Mouse (Mus musculus): ENCODE results near the gene Myh14. TPM values are rescaled to one million over a fixed set of nuclear protein-coding genes. Genes with fewer than 3 reads are reported as not detected.

Myh14 gene
- polyA plus RNA-seq, 1 experiment, result not detected

DNA sequence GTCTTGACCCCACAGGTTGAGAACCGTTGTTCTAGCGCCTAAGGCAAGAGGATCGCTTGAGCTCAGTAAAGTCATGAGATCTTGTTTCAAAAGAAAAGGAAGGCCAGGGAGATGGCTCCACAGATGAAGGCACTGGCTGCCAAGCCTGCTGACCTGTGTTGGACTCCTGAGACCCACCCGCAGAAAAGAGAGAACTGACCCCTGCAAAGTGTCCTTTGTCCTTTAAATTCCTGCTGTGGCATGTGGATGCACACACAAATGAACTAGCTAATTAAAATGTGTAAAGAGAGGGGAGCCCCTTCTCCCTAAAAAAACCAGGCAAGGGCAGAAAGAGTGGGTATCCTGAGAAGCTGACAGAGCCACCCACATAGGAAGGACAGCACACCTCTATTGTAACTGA, 98.8 kb downstream of the Myh14 start:
- Histone ChIP-seq H3K27ac (ENCODE audit: insufficient read depth, low read depth, low read length) (no peak overlapping the region), H3K4me3 (ENCODE audit: insufficient read depth, low read length) (no peak overlapping the region), H3K4me1 (ENCODE audit: control insufficient read depth, insufficient read depth, low read length) (peaks cover 17% of the 10 kb centered on the region)
- TF ChIP-seq POLR2A (IDR thresholded peaks at IDR 0.05; ENCODE audit: borderline replicate concordance, low read depth, low read length) (no peak), CTCF (IDR thresholded peaks at IDR 0.05; ENCODE audit: low read depth, low read length) (no peak)

DNA sequence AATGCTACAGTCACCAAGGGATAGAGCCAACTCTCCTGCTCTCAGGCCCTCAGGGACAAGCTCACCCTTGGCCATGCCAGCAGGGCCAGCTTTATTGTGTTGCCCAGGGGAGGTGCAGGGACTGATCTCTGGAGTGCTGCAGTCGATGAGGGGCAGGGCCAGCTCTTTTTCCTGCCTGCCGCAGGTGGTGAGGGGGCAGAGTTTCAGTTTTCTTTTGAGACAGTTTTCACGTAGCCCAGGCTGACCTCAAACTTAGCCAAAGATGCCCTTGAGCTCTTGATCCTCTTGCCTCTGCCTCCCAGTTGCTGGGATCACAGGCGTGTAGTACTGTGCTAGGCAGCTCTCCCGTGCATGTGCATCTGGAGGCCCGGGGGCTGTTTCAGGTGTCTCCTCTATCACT, 99.7 kb downstream of the Myh14 start:
- no peak overlapping the region for H3K27ac ChIP-seq (ENCODE audit: insufficient read depth, low read depth, low read length)
- no peak for TF ChIP-seq CTCF (IDR thresholded peaks at IDR 0.05; ENCODE audit: low read depth, low read length)
- TF ChIP-seq POLR2A (IDR thresholded peaks at IDR 0.05; ENCODE audit: borderline replicate concordance, low read depth, low read length), result no peak
- no peak overlapping the region for H3K4me3 ChIP-seq (ENCODE audit: insufficient read depth, low read length)
- H3K4me1 ChIP-seq (ENCODE audit: control insufficient read depth, insufficient read depth, low read length), result peaks cover 17% of the 10 kb centered on the region

DNA sequence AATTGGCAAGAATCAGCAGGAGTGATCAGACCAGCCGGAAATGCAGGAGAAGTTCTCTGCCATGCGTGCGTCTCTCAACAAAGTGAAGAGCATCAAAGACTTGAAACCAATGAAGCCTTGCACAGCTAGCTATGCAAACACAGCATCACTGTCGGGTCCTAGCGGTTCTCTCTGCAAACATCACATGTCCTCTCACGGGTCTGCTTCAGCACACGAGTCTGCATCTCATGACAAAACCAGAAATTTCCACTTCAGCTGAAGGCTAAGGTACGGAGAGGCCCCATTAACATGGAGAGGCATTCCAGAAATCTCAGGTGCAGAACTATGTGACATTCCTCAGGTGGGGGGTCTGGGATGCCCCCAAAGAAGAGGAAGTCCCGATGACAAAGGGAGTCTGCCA, 101.8 kb downstream of the Myh14 start:
- H3K4me1 ChIP-seq (ENCODE audit: control insufficient read depth, insufficient read depth, low read length), result peaks cover 20% of the 10 kb centered on the region
- TF ChIP-seq POLR2A (IDR thresholded peaks at IDR 0.05; ENCODE audit: borderline replicate concordance, low read depth, low read length) (no peak), CTCF (IDR thresholded peaks at IDR 0.05; ENCODE audit: low read depth, low read length) (no peak)
- H3K27ac ChIP-seq (ENCODE audit: insufficient read depth, low read depth, low read length), result no peak overlapping the region
- no peak overlapping the region for H3K4me3 ChIP-seq (ENCODE audit: insufficient read depth, low read length)

DNA sequence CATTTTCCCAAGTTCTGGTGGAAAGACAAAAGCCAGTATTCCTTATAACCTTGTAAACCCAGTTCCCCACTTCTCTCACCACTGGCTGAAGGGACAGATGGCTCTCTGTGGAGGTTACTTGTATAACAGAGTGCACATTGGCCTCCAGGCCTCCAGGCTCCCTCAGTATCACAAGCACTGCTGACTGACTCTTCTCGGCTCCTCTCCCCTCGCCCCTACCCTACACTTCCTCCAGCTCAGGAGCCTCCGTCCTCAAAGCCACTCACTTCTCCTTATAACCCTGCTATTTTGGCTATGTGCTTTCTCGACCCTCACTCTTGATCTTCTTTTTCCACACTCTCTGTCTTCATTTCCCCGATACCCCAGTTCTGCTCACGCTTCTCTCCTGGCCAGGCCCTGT, 105.2 kb downstream of the Myh14 start:
- Histone ChIP-seq H3K27ac (ENCODE audit: insufficient read depth, low read depth, low read length) (no peak overlapping the region), H3K4me3 (ENCODE audit: insufficient read depth, low read length) (no peak overlapping the region), H3K4me1 (ENCODE audit: control insufficient read depth, insufficient read depth, low read length) (peaks cover 6% of the 10 kb centered on the region)
- TF ChIP-seq CTCF (IDR thresholded peaks at IDR 0.05; ENCODE audit: low read depth, low read length) (no peak), POLR2A (IDR thresholded peaks at IDR 0.05; ENCODE audit: borderline replicate concordance, low read depth, low read length) (no peak)

DNA sequence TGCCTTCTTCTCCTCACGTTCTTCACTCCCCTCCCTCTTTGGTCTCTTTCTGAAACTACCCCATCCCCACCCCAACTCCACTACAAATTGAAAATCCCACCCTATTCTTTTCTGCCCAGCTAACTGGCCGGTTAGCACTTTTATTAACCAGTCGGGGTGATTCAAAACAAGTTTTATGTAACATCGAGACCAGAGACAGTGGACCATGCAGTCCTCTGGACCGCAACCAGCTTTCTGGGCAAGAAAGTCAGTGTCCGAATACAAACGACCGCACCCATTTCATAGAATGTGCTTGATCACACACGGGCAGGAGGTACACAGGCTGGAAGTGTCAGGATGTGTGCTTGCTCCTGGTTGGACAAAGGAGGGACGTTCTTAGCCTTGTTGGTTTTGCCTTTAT, 106.2 kb downstream of the Myh14 start:
- Histone ChIP-seq H3K27ac (ENCODE audit: insufficient read depth, low read depth, low read length) (no peak overlapping the region), H3K4me3 (ENCODE audit: insufficient read depth, low read length) (no peak overlapping the region), H3K4me1 (ENCODE audit: control insufficient read depth, insufficient read depth, low read length) (peaks cover 2% of the 10 kb centered on the region; the same call in 1 of the 2 replicates)
- TF ChIP-seq CTCF (IDR thresholded peaks at IDR 0.05; ENCODE audit: low read depth, low read length) (no peak), POLR2A (IDR thresholded peaks at IDR 0.05; ENCODE audit: borderline replicate concordance, low read depth, low read length) (no peak)

DNA sequence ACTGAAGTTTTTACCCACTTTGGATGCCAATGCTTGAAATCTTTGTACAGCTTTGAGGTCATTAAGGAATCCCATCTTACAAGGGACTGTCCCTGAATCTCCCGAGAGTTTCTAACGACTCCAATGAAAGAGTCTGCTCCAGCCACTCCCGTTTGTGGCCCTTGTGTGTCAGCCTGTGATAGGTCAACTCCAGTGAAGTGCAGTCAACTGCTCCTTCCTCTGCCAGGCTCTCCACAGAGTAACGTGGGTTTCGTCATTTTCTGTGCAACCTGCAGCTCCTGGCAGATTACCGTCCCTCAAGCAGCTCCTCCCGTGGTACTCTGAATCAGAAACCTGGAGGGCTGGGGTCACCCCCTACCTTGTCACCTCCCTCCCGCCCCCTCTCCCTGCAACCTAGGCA, 107.4 kb downstream of the Myh14 start:
- Histone ChIP-seq H3K27ac (ENCODE audit: insufficient read depth, low read depth, low read length) (no peak overlapping the region), H3K4me3 (ENCODE audit: insufficient read depth, low read length) (no peak overlapping the region), H3K4me1 (ENCODE audit: control insufficient read depth, insufficient read depth, low read length) (peaks cover 2% of the 10 kb centered on the region; the same call in 1 of the 2 replicates)
- TF ChIP-seq CTCF (IDR thresholded peaks at IDR 0.05; ENCODE audit: low read depth, low read length), result no peak
- TF ChIP-seq POLR2A (IDR thresholded peaks at IDR 0.05; ENCODE audit: borderline replicate concordance, low read depth, low read length), result no peak

DNA sequence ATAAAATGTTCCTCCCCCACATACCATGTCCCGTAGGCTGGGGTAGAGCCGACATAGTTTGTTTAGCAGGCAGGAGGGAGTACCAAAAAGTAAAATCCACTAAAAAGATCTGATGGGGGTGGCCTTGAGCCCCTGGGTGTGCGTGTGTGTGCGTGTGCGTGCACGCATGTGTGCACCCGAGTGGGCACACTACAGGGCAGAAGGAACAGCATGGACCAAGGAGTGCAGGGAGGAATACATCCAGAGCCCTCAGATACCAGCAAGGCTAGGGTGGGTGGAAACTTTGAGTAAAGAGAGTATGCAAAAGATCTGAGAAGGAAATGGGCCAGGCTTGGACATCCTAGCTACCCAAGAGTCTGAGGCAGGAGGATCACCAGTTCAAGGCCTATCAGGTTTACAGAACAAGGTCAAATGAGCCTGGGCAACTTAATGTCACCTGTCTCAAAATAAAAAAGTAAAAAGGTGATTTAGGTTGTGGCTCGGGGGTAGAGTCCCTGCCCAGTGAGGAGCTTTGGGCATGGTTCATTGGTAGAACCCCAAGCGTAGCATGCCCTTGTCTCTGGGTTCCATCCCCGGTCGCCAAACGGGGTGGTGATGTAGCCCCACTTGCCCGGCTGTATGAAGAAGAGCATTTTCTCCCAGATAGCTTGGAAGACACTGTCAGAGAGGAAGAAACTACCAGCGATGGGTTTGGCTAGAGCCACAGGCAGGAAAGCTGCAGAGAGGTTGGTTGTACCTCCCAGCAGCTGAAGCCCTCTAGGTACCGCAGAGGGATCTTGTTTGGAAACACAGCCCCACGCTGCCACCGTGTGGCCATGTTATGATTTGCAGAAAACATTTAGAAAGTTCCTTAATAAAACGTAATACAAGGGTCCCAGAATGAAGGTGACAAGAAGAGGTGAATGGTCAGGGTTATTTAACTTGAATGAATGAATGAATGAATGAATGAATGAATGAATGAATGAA, 109.9 kb downstream of the Myh14 start:
- TF ChIP-seq POLR2A (IDR thresholded peaks at IDR 0.05; ENCODE audit: borderline replicate concordance, low read depth, low read length) (no peak), CTCF (IDR thresholded peaks at IDR 0.05; ENCODE audit: low read depth, low read length) (peak; percentile 43; the same call in 1 of the 2 replicates)
- peaks cover 2% of the 10 kb centered on the region; the same call in 1 of the 2 replicates for H3K4me1 ChIP-seq (ENCODE audit: control insufficient read depth, insufficient read depth, low read length)
- no peak overlapping the region for H3K4me3 ChIP-seq (ENCODE audit: insufficient read depth, low read length)

DNA sequence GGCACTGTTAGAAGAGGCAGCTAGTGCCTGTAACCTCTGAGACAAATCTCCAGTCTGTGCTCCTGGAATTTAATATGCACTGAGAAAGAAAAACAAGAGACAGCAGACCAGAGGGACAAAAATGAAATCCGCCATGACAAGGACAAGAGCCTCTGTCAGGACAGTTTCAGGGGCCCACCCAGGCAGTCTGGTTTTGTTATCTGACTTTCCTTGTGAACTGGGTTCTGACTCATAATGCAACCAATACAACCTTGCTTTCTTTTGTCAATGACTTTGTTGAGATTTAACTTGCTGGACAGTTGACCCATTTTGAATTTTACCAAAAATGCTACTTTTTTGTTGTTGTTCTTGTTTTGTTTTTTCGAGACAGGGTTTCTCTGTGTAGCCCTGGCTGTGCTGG, 113.0 kb downstream of the Myh14 start:
- no peak for TF ChIP-seq CTCF (IDR thresholded peaks at IDR 0.05; ENCODE audit: low read depth, low read length)
- TF ChIP-seq POLR2A (IDR thresholded peaks at IDR 0.05; ENCODE audit: borderline replicate concordance, low read depth, low read length), result no peak
- H3K4me1 ChIP-seq (ENCODE audit: control insufficient read depth, insufficient read depth, low read length), result no peaks in the 10 kb centered on the region
- H3K27ac ChIP-seq (ENCODE audit: insufficient read depth, low read depth, low read length), result no peak overlapping the region
- no peak overlapping the region for H3K4me3 ChIP-seq (ENCODE audit: insufficient read depth, low read length)

More for the DNA sequence above, 109.9 kb downstream of the Myh14 start:
- no peak overlapping the region for H3K27ac ChIP-seq (ENCODE audit: insufficient read depth, low read depth, low read length)

Other genes with a start within 250 kb of the Myh14 start
- not detected in 2 replicates for gene Lrrc4b, start 241.8 kb downstream of the Myh14 start, polyA plus RNA-seq (2012; ENCODE audit: insufficient read depth, insufficient read length, missing spikeins)
- gene Aspdh, start 205.5 kb downstream of the Myh14 start, polyA plus RNA-seq (2012; ENCODE audit: insufficient read depth, insufficient read length, missing spikeins), result not detected in 2 replicates
- gene Josd2, start 202.9 kb downstream of the Myh14 start, polyA plus RNA-seq (2012; ENCODE audit: insufficient read depth, insufficient read length, missing spikeins), result 46.7 and 51.3 TPM in 2 replicates
- gene Emc10, start 174.3 kb downstream of the Myh14 start, polyA plus RNA-seq (2012; ENCODE audit: insufficient read depth, insufficient read length, missing spikeins), result 82.1 and 89.3 TPM in 2 replicates
- 2.1 and 2.9 TPM in 2 replicates for gene Fam71e1, start 174.3 kb downstream of the Myh14 start, polyA plus RNA-seq (2012; ENCODE audit: insufficient read depth, insufficient read length, missing spikeins)
- gene Mybpc2, start 146.2 kb downstream of the Myh14 start, polyA plus RNA-seq (2012; ENCODE audit: insufficient read depth, insufficient read length, missing spikeins), result not detected in 2 replicates
- gene Spib, start 138.8 kb downstream of the Myh14 start, polyA plus RNA-seq (2012; ENCODE audit: insufficient read depth, insufficient read length, missing spikeins), result 0.32 and 0.43 TPM in 2 replicates
- gene Pold1, start 122.0 kb downstream of the Myh14 start, polyA plus RNA-seq (2012; ENCODE audit: insufficient read depth, insufficient read length, missing spikeins), result 18.7 and 25.8 TPM in 2 replicates
- gene Nr1h2, start 116.9 kb downstream of the Myh14 start, polyA plus RNA-seq (2012; ENCODE audit: insufficient read depth, insufficient read length, missing spikeins), result 98.8 and 104 TPM in 2 replicates
- gene Napsa, start 98.5 kb downstream of the Myh14 start, polyA plus RNA-seq (2012; ENCODE audit: insufficient read depth, insufficient read length, missing spikeins), result 218 and 224 TPM in 2 replicates
- gene Kcnc3, start 80.2 kb downstream of the Myh14 start, polyA plus RNA-seq (2012; ENCODE audit: insufficient read depth, insufficient read length, missing spikeins), result 0.36 and 1.6 TPM in 2 replicates
- gene Izumo2, start 37.9 kb upstream of the Myh14 start, polyA plus RNA-seq (2012; ENCODE audit: insufficient read depth, insufficient read length, missing spikeins), result not detected in 2 replicates
- gene Vrk3, start 77.6 kb upstream of the Myh14 start, polyA plus RNA-seq (2012; ENCODE audit: insufficient read depth, insufficient read length, missing spikeins), result 39.8 and 42.0 TPM in 2 replicates
- gene Zfp473, start 80.2 kb upstream of the Myh14 start, polyA plus RNA-seq (2012; ENCODE audit: insufficient read depth, insufficient read length, missing spikeins), result 0.71 and 0.81 TPM in 2 replicates
- gene Nup62, start 145.2 kb upstream of the Myh14 start, polyA plus RNA-seq (2012; ENCODE audit: insufficient read depth, insufficient read length, missing spikeins), result 30.8 and 36.7 TPM in 2 replicates
- 1.2 and 3.5 TPM in 2 replicates for gene Il4i1, start 145.5 kb upstream of the Myh14 start, polyA plus RNA-seq (2012; ENCODE audit: insufficient read depth, insufficient read length, missing spikeins)
- 28.4 and 32.8 TPM in 2 replicates for gene Atf5, start 145.8 kb upstream of the Myh14 start, polyA plus RNA-seq (2012; ENCODE audit: insufficient read depth, insufficient read length, missing spikeins)
- 36.9 and 45.3 TPM in 2 replicates for gene Akt1s1, start 178.1 kb upstream of the Myh14 start, polyA plus RNA-seq (2012; ENCODE audit: insufficient read depth, insufficient read length, missing spikeins)
- 69.5 and 76.1 TPM in 2 replicates for gene Tbc1d17, start 178.2 kb upstream of the Myh14 start, polyA plus RNA-seq (2012; ENCODE audit: insufficient read depth, insufficient read length, missing spikeins)
- gene Pnkp, start 186.3 kb upstream of the Myh14 start, polyA plus RNA-seq (2012; ENCODE audit: insufficient read depth, insufficient read length, missing spikeins), result 31.2 and 48.7 TPM in 2 replicates
- gene Ptov1, start 198.9 kb upstream of the Myh14 start, polyA plus RNA-seq (2012; ENCODE audit: insufficient read depth, insufficient read length, missing spikeins), result 90.1 and 105 TPM in 2 replicates
- 32.3 and 33.4 TPM in 2 replicates for gene Med25, start 221.9 kb upstream of the Myh14 start, polyA plus RNA-seq (2012; ENCODE audit: insufficient read depth, insufficient read length, missing spikeins)
- 11.3 and 14.1 TPM in 2 replicates for gene Fuz, start 225.2 kb upstream of the Myh14 start, polyA plus RNA-seq (2012; ENCODE audit: insufficient read depth, insufficient read length, missing spikeins)